Mouse (Mus musculus): Measurements from ENCODE around the gene Dzip1. TPM values are rescaled to one million over a fixed set of nuclear protein-coding genes. Genes with fewer than 3 reads are reported as not detected.

Dzip1 gene
- total and polyA plus RNA-seq, 3 experiments = 0.16 to 0.83 (median 0.51) TPM

- no peak overlapping the region for H3K4me3 ChIP-seq (replicated peaks in 1 of 3; ENCODE audit: low read depth in 2 of 3, low read length in 2 of 3, poor library complexity in 1 of 3)
- no peak for TF ChIP-seq TBP (conservative IDR thresholded peaks at IDR 0.05; ENCODE audit: low read depth, low read length)
- H3K79me2 ChIP-seq (replicated peaks; ENCODE audit: control insufficient read depth, extremely low read depth, insufficient read depth, poor library complexity, severe bottlenecking) = peaks cover 19% of the 10 kb centered on the region
- no peaks in the 10 kb centered on the region for H3K9me3 ChIP-seq (replicated peaks; ENCODE audit: low read length)
- in situ Hi-C loops (cut with MboI; ENCODE audit: low pct_ligation_motif_present, low pct_unique_long_range_greater_than_20kb, low sequenced_read_pairs) (no loop called here), dilution Hi-C loops (cut with MboI; ENCODE audit: extremely low pct_ligation_motif_present, extremely low pct_unique_long_range_greater_than_20kb, low sequenced_read_pairs) (no loop called here)
- no peak overlapping the region for H3K9ac ChIP-seq (ENCODE audit: insufficient read depth, low read depth)
- no peaks in the 10 kb centered on the region for H3K27me3 ChIP-seq (replicated peaks)
- DNase-seq (ENCODE audit: extremely low read depth) = no peak
- no peak overlapping the region for H3K4me2 ChIP-seq (ENCODE audit: insufficient read depth, low read depth, poor library complexity, severe bottlenecking)
- H3K4me1 ChIP-seq (ENCODE audit: control insufficient read depth in 1 of 2, insufficient read depth in 2 of 2) = peaks cover 0 to 52% of the 10 kb centered on the region in 2 experiments; a peak in 2 of 4 replicates
- no peak overlapping the region for H3K27ac ChIP-seq (ENCODE audit: insufficient read depth, low read depth)
- H3K36me3 ChIP-seq (replicated peaks in 1 of 2; ENCODE audit: control insufficient read depth in 1 of 2, insufficient read depth in 1 of 2, low read length in 1 of 2) = peaks cover 0 to 15% of the 10 kb centered on the region in 2 experiments
Measured at GRCm38 (mm10) chr14:118944702-118945101, 19.4 kb upstream of the Dzip1 start.

- no peak overlapping the region for H3K4me3 ChIP-seq (replicated peaks in 1 of 3; ENCODE audit: low read depth in 2 of 3, low read length in 2 of 3, poor library complexity in 1 of 3)
- no peaks in the 10 kb centered on the region for H3K27me3 ChIP-seq (replicated peaks)
- no peaks in the 10 kb centered on the region for H3K9me3 ChIP-seq (replicated peaks; ENCODE audit: low read length)
- DNase-seq (ENCODE audit: extremely low read depth) = no peak
- no peak overlapping the region for H3K9ac ChIP-seq (ENCODE audit: insufficient read depth, low read depth)
- no peak overlapping the region for H3K4me2 ChIP-seq (ENCODE audit: insufficient read depth, low read depth, poor library complexity, severe bottlenecking)
- dilution Hi-C loops (cut with MboI; ENCODE audit: extremely low pct_ligation_motif_present, extremely low pct_unique_long_range_greater_than_20kb, low sequenced_read_pairs) = no loop called here
- no peak for TF ChIP-seq USF1 (IDR thresholded peaks at IDR 0.05; ENCODE audit: low read depth, low read length)
- no peak for TF ChIP-seq ZC3H11A (IDR thresholded peaks at IDR 0.05; ENCODE audit: low read depth, low read length)
- TF ChIP-seq ETS1 (conservative IDR thresholded peaks at IDR 0.05; ENCODE audit: low read depth, low read length) = no peak
- TF ChIP-seq UBTF (IDR thresholded peaks at IDR 0.05; ENCODE audit: low read depth, low read length) = no peak
- TF ChIP-seq USF2 (conservative IDR thresholded peaks at IDR 0.05; ENCODE audit: low read depth, low read length) = no peak
- TF ChIP-seq SIN3A (IDR thresholded peaks at IDR 0.05; ENCODE audit: low read length) = no peak
- TF ChIP-seq NRF1 (IDR thresholded peaks at IDR 0.05; ENCODE audit: low read depth, low read length) = no peak
- TF ChIP-seq GABPA (IDR thresholded peaks at IDR 0.05; ENCODE audit: insufficient replicate concordance, low read depth, low read length) = no peak
- no peak for TF ChIP-seq SMC3 (IDR thresholded peaks at IDR 0.05; ENCODE audit: low read depth, low read length)
- no peak for TF ChIP-seq RAD21 (IDR thresholded peaks at IDR 0.05; ENCODE audit: low read depth, low read length)
- TF ChIP-seq MXI1 (IDR thresholded peaks at IDR 0.05; ENCODE audit: low read depth, low read length) = no peak
- no peak for TF ChIP-seq POLR2AphosphoS2 (IDR thresholded peaks at IDR 0.05; ENCODE audit: low read depth, low read length)
- TF ChIP-seq CHD2 (IDR thresholded peaks at IDR 0.05; ENCODE audit: low read length) = no peak
- no peak for TF ChIP-seq EP300 (IDR thresholded peaks at IDR 0.05; ENCODE audit: low read length)
- peaks cover 28% of the 10 kb centered on the region for H3K79me2 ChIP-seq (replicated peaks; ENCODE audit: control insufficient read depth, extremely low read depth, insufficient read depth, poor library complexity, severe bottlenecking)
- H3K36me3 ChIP-seq (replicated peaks in 1 of 2; ENCODE audit: control insufficient read depth in 1 of 2, insufficient read depth in 1 of 2, low read length in 1 of 2) = peaks cover 0 to 15% of the 10 kb centered on the region in 2 experiments
- in situ Hi-C loops (cut with MboI; ENCODE audit: low pct_ligation_motif_present, low pct_unique_long_range_greater_than_20kb, low sequenced_read_pairs) = no loop called here
- no peak overlapping the region for H3K27ac ChIP-seq (ENCODE audit: insufficient read depth, low read depth)
- peaks cover 0 to 46% of the 10 kb centered on the region in 2 experiments; a peak in 2 of 4 replicates for H3K4me1 ChIP-seq (ENCODE audit: control insufficient read depth in 1 of 2, insufficient read depth in 2 of 2)
Measured at GRCm38 (mm10) chr14:118942076-118942475, 16.8 kb upstream of the Dzip1 start.

Data from CH12.LX (cell line).